Mouse (Mus musculus) myocyte (in vitro differentiated cells): Measurements from ENCODE around the gene Gm34302. TPM values are rescaled to one million over a fixed set of nuclear protein-coding genes. Genes with fewer than 3 reads are reported as not detected.
"Not testable (repeated sequence)": the region's sequence is repeated elsewhere in the genome, so short reads cannot be mapped to it uniquely, and the experiment has no call there.

Experiments
- H3K27me3 ChIP-seq: one replicate; pipeline ENCODE4 v1.6.1; 2011; ENCODE audit not compliant: control insufficient read depth, insufficient read depth, insufficient read length
- H3K36me3 ChIP-seq: one replicate; pipeline ENCODE4 v1.6.1; 2011; ENCODE audit not compliant: control insufficient read depth, insufficient read depth
- H3K4me2 ChIP-seq: one replicate; pipeline ENCODE4 v1.6.1; 2011; ENCODE audit warnings: low read depth, control low read depth
- H3K4me3 ChIP-seq: one replicate; pipeline ENCODE4 v1.5.1; 2011; ENCODE audit warnings: mild to moderate bottlenecking, control low read depth, moderate library complexity
- H3K79me2 ChIP-seq: one replicate; pipeline ENCODE4 v1.6.1; 2011; ENCODE audit not compliant: control insufficient read depth, insufficient read depth
- H3ac ChIP-seq: one replicate; pipeline ENCODE4 v1.6.1; 2011; ENCODE audit not compliant: control insufficient read depth, insufficient read length
- CEBPB ChIP-seq: IDR thresholded peaks from 2 replicates; pipeline ENCODE4 v1.6.1; 2011; ENCODE audit warnings: mild to moderate bottlenecking, moderate library complexity; ENCODE audit not compliant: poor library complexity, insufficient read depth, severe bottlenecking
- E2F4 ChIP-seq: IDR thresholded peaks from one replicate; pipeline ENCODE4 v1.6.1; 2011; ENCODE audit warnings: mild to moderate bottlenecking, control low read depth, moderate library complexity; ENCODE audit not compliant: insufficient read depth
- MAX ChIP-seq: IDR thresholded peaks from one replicate; pipeline ENCODE4 v1.6.1; 2011; ENCODE audit warnings: low read depth, mild to moderate bottlenecking, control low read depth
- MYOD1 ChIP-seq, 3 experiments: IDR thresholded peaks; one replicate each; pipeline ENCODE4 v1.6.1; 2011; ENCODE audit warnings: control low read depth in 2 of 3, low read depth in 2 of 3, mild to moderate bottlenecking in 2 of 3, moderate library complexity in 1 of 3; ENCODE audit not compliant: insufficient read length in 2 of 3, control insufficient read depth in 1 of 3
- MYOG ChIP-seq, 3 experiments: IDR thresholded peaks; one replicate each; pipeline ENCODE4 v1.6.1; 2011; ENCODE audit warnings: control low read depth in 2 of 3, low read depth in 2 of 3, mild to moderate bottlenecking in 2 of 3; ENCODE audit not compliant: insufficient read length in 2 of 3, control insufficient read depth in 1 of 3, insufficient read depth in 1 of 3
- POLR2A ChIP-seq: IDR thresholded peaks from one replicate; pipeline ENCODE4 v1.6.1; 2011; ENCODE audit warnings: low read depth, mild to moderate bottlenecking, control low read depth, moderate library complexity; ENCODE audit not compliant: insufficient read length
- POLR2AphosphoS2 ChIP-seq: IDR thresholded peaks from one replicate; pipeline ENCODE4 v1.6.1; 2011; ENCODE audit warnings: low read depth, control low read depth; ENCODE audit not compliant: insufficient read length
- REST ChIP-seq: IDR thresholded peaks from one replicate; pipeline ENCODE4 v1.6.1; 2011; ENCODE audit warnings: mild to moderate bottlenecking, control low read depth, moderate library complexity; ENCODE audit not compliant: insufficient read depth, insufficient read length
- SRF ChIP-seq: IDR thresholded peaks from one replicate; pipeline ENCODE4 v1.6.1; 2011; ENCODE audit warnings: low read depth; ENCODE audit not compliant: control insufficient read depth, insufficient read length
- TCF12 ChIP-seq: IDR thresholded peaks from one replicate; pipeline ENCODE4 v1.6.1; 2011; ENCODE audit warnings: mild to moderate bottlenecking, control low read depth; ENCODE audit not compliant: poor library complexity, insufficient read depth, severe bottlenecking
- TCF3 ChIP-seq: IDR thresholded peaks from one replicate; pipeline ENCODE4 v1.6.1; 2011; ENCODE audit warnings: low read depth, control low read depth; ENCODE audit not compliant: insufficient read length
- USF1 ChIP-seq: IDR thresholded peaks from one replicate; pipeline ENCODE4 v1.6.1; 2011; ENCODE audit warnings: low read depth, mild to moderate bottlenecking, control low read depth, moderate library complexity
- polyA plus RNA-seq: library from polyadenylated mRNA; unstranded; fragments of >200 nt; fragmentation: generic; extraction: Trizol; gene quantifications from one replicate; pipeline ENCODE4 v1.2.1, GENCODE M21; 2012; ENCODE audit warnings: missing spikeins

The Gm34302 gene
- 1.5 TPM for polyA plus RNA-seq

- TF ChIP-seq SRF = no peak
- no peak for TF ChIP-seq REST
- TF ChIP-seq TCF3 = no peak
- TF ChIP-seq MYOD1 (IDR thresholded peaks at IDR 0.05; ENCODE audit: control insufficient read depth in 1 of 3, insufficient read length in 2 of 3, low read depth in 2 of 3) = no peak
- TF ChIP-seq MYOG (IDR thresholded peaks at IDR 0.05; ENCODE audit: control insufficient read depth in 1 of 3, insufficient read depth in 1 of 3, insufficient read length in 2 of 3, low read depth in 2 of 3) = peak in 1 of 3 experiments; percentile 10
- TF ChIP-seq POLR2A = no peak
- TF ChIP-seq E2F4 = no peak
- TF ChIP-seq MAX = no peak
- TF ChIP-seq USF1 = no peak
- no peak within 1 kb of the TSS for H3K4me3 ChIP-seq
- H3K4me2 ChIP-seq = no peak within 1 kb of the TSS
- H3K79me2 ChIP-seq = no peaks in the 10 kb centered on the region
- no peaks in the 10 kb centered on the region for H3K27me3 ChIP-seq
- H3ac ChIP-seq = no peak within 1 kb of the TSS
- no peaks in the 10 kb centered on the region for H3K36me3 ChIP-seq
These were observed at the start of gene Gm34302 for GRCm38 (mm10) chr3:63483726-63484125. TSS of gene Gm34302 (minus strand) at chr3:63483879.

DNA sequence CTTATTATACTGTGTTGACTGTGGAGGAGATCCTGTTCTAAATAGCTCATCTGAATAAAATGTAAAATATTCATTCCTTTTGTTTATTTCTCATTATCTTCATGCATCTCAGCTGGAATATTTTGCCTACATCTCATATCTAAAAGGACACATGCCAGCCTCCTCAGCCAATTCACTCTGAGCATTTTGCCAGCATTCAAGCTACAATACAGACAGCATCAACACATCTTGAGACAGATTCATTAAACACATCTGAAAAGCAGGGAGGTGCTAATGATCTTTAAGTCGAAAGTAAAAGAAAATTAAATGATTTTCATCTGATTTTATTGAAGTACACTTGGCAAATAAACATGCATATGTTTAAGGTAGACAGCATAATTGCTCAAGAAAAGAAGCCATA, 48.2 kb upstream of the Gm34302 start:
- TF ChIP-seq MYOG (IDR thresholded peaks at IDR 0.05; ENCODE audit: control insufficient read depth in 1 of 3, insufficient read depth in 1 of 3, insufficient read length in 2 of 3, low read depth in 2 of 3) (no peak), MYOD1 (IDR thresholded peaks at IDR 0.05; ENCODE audit: control insufficient read depth in 1 of 3, insufficient read length in 2 of 3, low read depth in 2 of 3) (no peak), TCF3 (no peak), POLR2AphosphoS2 (no peak), E2F4 (no peak), REST (no peak), TCF12 (no peak), MAX (no peak)
- Histone ChIP-seq H3K4me2 (no peak overlapping the region), H3ac (no peak overlapping the region), H3K36me3 (no peaks in the 10 kb centered on the region), H3K4me3 (no peak overlapping the region), H3K79me2 (no peaks in the 10 kb centered on the region), H3K27me3 (no peaks in the 10 kb centered on the region)

- Histone ChIP-seq H3K27me3 (no peaks in the 10 kb centered on the region), H3K36me3 (no peaks in the 10 kb centered on the region), H3K4me2 (no peak overlapping the region), H3K79me2 (no peaks in the 10 kb centered on the region), H3K4me3 (no peak overlapping the region), H3ac (no peak overlapping the region)
- TF ChIP-seq E2F4 (no peak), POLR2A (no peak), TCF12 (no peak), MYOG (IDR thresholded peaks at IDR 0.05; ENCODE audit: control insufficient read depth in 1 of 3, insufficient read depth in 1 of 3, insufficient read length in 2 of 3, low read depth in 2 of 3) (no peak), MAX (no peak), MYOD1 (IDR thresholded peaks at IDR 0.05; ENCODE audit: control insufficient read depth in 1 of 3, insufficient read length in 2 of 3, low read depth in 2 of 3) (no peak), TCF3 (no peak), REST (no peak), POLR2AphosphoS2 (no peak)
These were observed 34.0 kb upstream of the Gm34302 start for GRCm38 (mm10) chr3:63517681-63518080.

- H3K79me2 ChIP-seq, H3K4me2 ChIP-seq, H3K4me3 ChIP-seq, H3ac ChIP-seq, H3K36me3 ChIP-seq, H3K27me3 ChIP-seq: not testable (repeated sequence)
These were observed 32.6 kb upstream of the Gm34302 start for GRCm38 (mm10) chr3:63516279-63516678.

DNA sequence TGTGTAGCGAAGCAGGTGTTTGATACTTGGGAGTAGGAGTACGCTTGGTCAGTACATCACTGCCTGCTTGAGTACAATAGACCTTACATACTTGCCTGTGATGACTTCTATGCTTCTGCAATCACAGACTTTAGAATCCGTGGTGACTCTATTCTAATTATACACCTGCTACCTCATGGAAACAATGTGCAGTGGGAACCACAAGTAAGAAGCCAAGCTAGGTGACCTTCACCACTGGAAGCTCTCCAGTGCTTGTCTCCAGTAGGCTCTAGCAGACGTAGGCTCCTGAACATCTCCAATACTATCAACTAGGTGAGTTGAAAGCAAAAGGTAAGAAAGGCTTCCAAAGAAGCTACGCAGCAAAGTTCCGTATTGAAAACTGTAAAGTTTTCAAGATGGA, 27.6 kb upstream of the Gm34302 start:
- Histone ChIP-seq H3K79me2 (no peaks in the 10 kb centered on the region), H3K27me3 (no peaks in the 10 kb centered on the region), H3ac (no peak overlapping the region), H3K4me2 (no peak overlapping the region), H3K36me3 (no peaks in the 10 kb centered on the region), H3K4me3 (no peak overlapping the region)
- no peak for TF ChIP-seq MAX
- TF ChIP-seq MYOG (IDR thresholded peaks at IDR 0.05; ENCODE audit: control insufficient read depth in 1 of 3, insufficient read depth in 1 of 3, insufficient read length in 2 of 3, low read depth in 2 of 3) = no peak
- TF ChIP-seq POLR2AphosphoS2 = no peak
- TF ChIP-seq REST = no peak
- no peak for TF ChIP-seq CEBPB

DNA sequence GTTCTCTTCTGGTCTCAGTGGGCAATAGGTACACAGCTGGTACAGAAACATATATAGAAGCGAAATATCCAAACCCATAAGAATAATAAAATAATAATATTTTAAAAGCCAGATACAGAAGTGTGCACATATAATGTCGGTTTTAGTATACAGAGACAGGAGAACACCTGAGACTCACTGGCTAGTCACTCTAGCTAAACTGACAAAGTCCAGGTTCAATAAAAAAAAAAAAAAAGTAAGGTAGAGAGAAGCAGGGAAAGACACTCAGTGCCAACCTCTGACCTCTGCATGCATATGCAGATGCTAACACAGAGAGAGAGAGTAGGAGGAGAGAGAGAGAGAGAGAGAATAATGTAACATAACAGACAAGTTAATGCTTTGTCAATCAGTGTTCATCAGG, 25.8 kb upstream of the Gm34302 start:
- Histone ChIP-seq H3ac (no peak overlapping the region), H3K36me3 (no peaks in the 10 kb centered on the region), H3K4me2 (no peak overlapping the region), H3K27me3 (no peaks in the 10 kb centered on the region), H3K79me2 (no peaks in the 10 kb centered on the region), H3K4me3 (no peak overlapping the region)
- TF ChIP-seq CEBPB (no peak), E2F4 (no peak), MYOD1 (IDR thresholded peaks at IDR 0.05; ENCODE audit: control insufficient read depth in 1 of 3, insufficient read length in 2 of 3, low read depth in 2 of 3) (no peak), SRF (no peak), MYOG (IDR thresholded peaks at IDR 0.05; ENCODE audit: control insufficient read depth in 1 of 3, insufficient read depth in 1 of 3, insufficient read length in 2 of 3, low read depth in 2 of 3) (no peak), USF1 (no peak), POLR2AphosphoS2 (no peak), REST (no peak), TCF12 (no peak), MAX (no peak), TCF3 (no peak), POLR2A (no peak)
